Mouse (Mus musculus): ENCODE measurements around the gene Snx1. TPM values are rescaled to one million over a fixed set of nuclear protein-coding genes. Genes with fewer than 3 reads are reported as not detected.

Snx1 gene
- total RNA-seq, 2 experiments from 2014 or later = 14.0 to 16.7 TPM

GRCm38 (mm10) chr9:66127193-66127546 lies 783 bp upstream of the Snx1 start:
- no peak for DNase-seq

- DNase-seq = no peak
These were observed 588 bp downstream of the Snx1 start for GRCm38 (mm10) chr9:66125543-66126455.

- DNase-seq = peak; percentile 99
These were observed 1.5 kb downstream of the Snx1 start for GRCm38 (mm10) chr9:66124681-66125542.

GRCm38 (mm10) chr9:66124111-66124531 lies 2.3 kb downstream of the Snx1 start:
- peak; percentile 37 for DNase-seq

GRCm38 (mm10) chr9:66123648-66124047 lies 2.7 kb downstream of the Snx1 start:
- no peak for DNase-seq

- no peak for DNase-seq
These were observed 5.0 kb downstream of the Snx1 start for GRCm38 (mm10) chr9:66121421-66121820.

GRCm38 (mm10) chr9:66120945-66121344 lies 5.4 kb downstream of the Snx1 start:
- no peak for DNase-seq

GRCm38 (mm10) chr9:66120106-66120505 lies 6.3 kb downstream of the Snx1 start:
- no peak for DNase-seq

GRCm38 (mm10) chr9:66119498-66119897 lies 6.9 kb downstream of the Snx1 start:
- DNase-seq = no peak

- DNase-seq = peak; percentile 53
These were observed 9.5 kb downstream of the Snx1 start for GRCm38 (mm10) chr9:66116890-66117289.

- DNase-seq = no peak
These were observed 12.0 kb downstream of the Snx1 start for GRCm38 (mm10) chr9:66114341-66114740.

GRCm38 (mm10) chr9:66110611-66111379 lies 15.6 kb downstream of the Snx1 start:
- no peak for DNase-seq

GRCm38 (mm10) chr9:66110126-66110525 lies 16.3 kb downstream of the Snx1 start:
- no peak for DNase-seq

GRCm38 (mm10) chr9:66109574-66109973 lies 16.8 kb downstream of the Snx1 start:
- DNase-seq = no peak

GRCm38 (mm10) chr9:66105168-66105567 lies 21.2 kb downstream of the Snx1 start:
- DNase-seq = no peak

- no peak for DNase-seq
These were observed 21.8 kb downstream of the Snx1 start for GRCm38 (mm10) chr9:66104601-66105000.

GRCm38 (mm10) chr9:66102668-66103067 lies 23.7 kb downstream of the Snx1 start:
- no peak for DNase-seq

- DNase-seq = no peak
These were observed 24.8 kb downstream of the Snx1 start for GRCm38 (mm10) chr9:66101577-66101976.

GRCm38 (mm10) chr9:66092664-66093063 lies 33.7 kb downstream of the Snx1 start:
- no peak for DNase-seq

- no peak for DNase-seq
These were observed 34.8 kb downstream of the Snx1 start for GRCm38 (mm10) chr9:66091327-66092231.

GRCm38 (mm10) chr9:66090593-66091244 lies 35.7 kb downstream of the Snx1 start:
- DNase-seq = no peak

Measured in gastrocnemius, postnatal 25 days (tissue).